Mouse (Mus musculus) heart, embryonic 11.5 days (tissue): ENCODE data around the gene Atp5l. TPM values are rescaled to one million over a fixed set of nuclear protein-coding genes. Genes with fewer than 3 reads are reported as not detected.
"Not testable (repeated sequence)": the region's sequence is repeated elsewhere in the genome, so short reads cannot be mapped to it uniquely, and the experiment has no call there.

Experiments used
- ATAC-seq: fragments of 200-750 bp; cut with Nextera tagmentation; replicated peaks from 2 replicates; pipeline ENCODE4 v1.8.0; 2017; ENCODE audit warnings: moderate library complexity; ENCODE audit not compliant: insufficient number of reproducible peaks, low FRiP score, low TSS enrichment
- H3K27ac ChIP-seq: fragments of 300-500 bp; sonication (generic); 2 replicates; pipeline ENCODE4 v1.5.1; 2014; ENCODE audit warnings: mild to moderate bottlenecking, low read depth, low read length
- H3K27me3 ChIP-seq: fragments of 300-500 bp; sonication (generic); 2 replicates; pipeline ENCODE4 v1.6.1; 2014; ENCODE audit warnings: mild to moderate bottlenecking, low read length, mixed read lengths; ENCODE audit not compliant: control insufficient read depth, insufficient read depth
- H3K36me3 ChIP-seq: fragments of 300-500 bp; sonication (generic); 2 replicates; pipeline ENCODE4 v1.6.1; 2014; ENCODE audit warnings: mild to moderate bottlenecking, low read length, moderate library complexity, mixed read lengths; ENCODE audit not compliant: control insufficient read depth, insufficient read depth
- H3K4me1 ChIP-seq: fragments of 300-500 bp; sonication (generic); 2 replicates; pipeline ENCODE4 v1.6.1; 2014; ENCODE audit warnings: low read length; ENCODE audit not compliant: control insufficient read depth, insufficient read depth
- H3K4me2 ChIP-seq: fragments of 300-500 bp; sonication (generic); 2 replicates; pipeline ENCODE4 v1.6.1; 2014; ENCODE audit warnings: mild to moderate bottlenecking, moderate library complexity
- H3K4me3 ChIP-seq: fragments of 300-500 bp; sonication (generic); 2 replicates; pipeline ENCODE4 v1.5.1; 2014; ENCODE audit warnings: low read depth, low read length
- H3K9ac ChIP-seq: fragments of 300-500 bp; sonication (generic); 2 replicates; pipeline ENCODE4 v1.6.1; 2014; ENCODE audit warnings: mild to moderate bottlenecking, low read depth, low read length, moderate library complexity
- H3K9me3 ChIP-seq: fragments of 300-500 bp; sonication (generic); replicated peaks from 2 replicates; pipeline ENCODE4 v1.6.1; 2016; ENCODE audit warnings: low read length; ENCODE audit not compliant: control insufficient read depth
- WGBS: fragments of 180-500 bp; shearing (Covaris S2); extraction: QIAGEN DNeasy Blood & Tissue Kit; methylation state at CpG from one replicate; pipeline ENCODE4 v1.1.7; 2014; ENCODE audit not compliant: insufficient replicate concordance; 5-methylcytosine and 5-hydroxymethylcytosine counted together
- polyA plus RNA-seq: library from polyadenylated mRNA; unstranded; fragments of >200 nt; fragmentation: Nextera tagmentation; extraction: Ambion mirVana; gene quantifications from 2 replicates; pipeline ENCODE4 v1.2.1, GENCODE M21; 2014

Atp5l gene
- polyA plus RNA-seq = 943 and 1,030 TPM in 2 replicates

DNA sequence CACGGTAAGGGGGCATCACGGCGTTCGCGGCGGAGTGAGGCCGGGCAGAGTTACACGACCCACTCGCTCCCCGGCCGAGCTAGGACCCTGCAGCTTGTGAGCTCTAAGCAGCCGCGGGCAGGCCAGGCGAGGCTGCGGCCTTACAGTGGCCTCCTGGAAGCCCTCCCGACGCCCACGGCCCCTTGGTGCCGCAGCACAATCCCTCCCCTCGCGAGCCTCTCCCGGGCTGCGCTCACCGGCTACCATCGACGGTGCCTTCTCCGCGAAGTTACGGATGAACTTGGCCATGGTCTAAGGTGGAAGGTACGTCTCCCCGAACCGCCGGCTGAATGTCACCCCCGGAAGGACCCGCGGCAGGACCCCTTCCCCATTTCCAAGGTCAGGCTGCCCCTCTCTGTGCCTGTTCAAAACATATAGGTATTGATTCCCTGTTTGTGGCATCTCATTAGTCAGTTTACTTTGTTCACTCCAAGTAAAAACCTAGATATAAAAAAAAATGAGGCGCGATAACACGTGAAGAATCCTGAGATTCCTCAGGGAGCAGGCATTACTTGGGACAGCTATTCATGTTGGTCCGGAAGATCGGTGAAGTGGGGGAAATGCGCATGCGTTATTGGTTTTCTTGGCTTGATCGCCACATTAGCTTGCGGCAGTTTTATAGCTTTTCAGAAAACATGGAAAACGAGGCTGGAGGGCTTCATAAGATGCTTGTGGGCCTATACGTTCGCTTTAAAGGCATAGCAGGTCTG is at the start of gene Atp5l:
TSS of gene Atp5l (minus strand) at position 369 of the 749 bp plus-strand sequence.
- no peaks in the 10 kb centered on the region for H3K27me3 ChIP-seq
- ATAC-seq = peak; percentile 80
- under 1% methylated on average over 48 of the region's 48 CpGs for WGBS
- H3K9ac ChIP-seq = peak within 1 kb of the TSS; percentile 99
- peak within 1 kb of the TSS; percentile 97 for H3K4me3 ChIP-seq
- peak within 1 kb of the TSS; percentile 65 for H3K4me2 ChIP-seq
- H3K9me3 ChIP-seq = no peaks in the 10 kb centered on the region
- H3K36me3 ChIP-seq = no peaks in the 10 kb centered on the region
- peak within 1 kb of the TSS; percentile 90 for H3K27ac ChIP-seq
- peaks cover 8% of the 10 kb centered on the region for H3K4me1 ChIP-seq

DNA sequence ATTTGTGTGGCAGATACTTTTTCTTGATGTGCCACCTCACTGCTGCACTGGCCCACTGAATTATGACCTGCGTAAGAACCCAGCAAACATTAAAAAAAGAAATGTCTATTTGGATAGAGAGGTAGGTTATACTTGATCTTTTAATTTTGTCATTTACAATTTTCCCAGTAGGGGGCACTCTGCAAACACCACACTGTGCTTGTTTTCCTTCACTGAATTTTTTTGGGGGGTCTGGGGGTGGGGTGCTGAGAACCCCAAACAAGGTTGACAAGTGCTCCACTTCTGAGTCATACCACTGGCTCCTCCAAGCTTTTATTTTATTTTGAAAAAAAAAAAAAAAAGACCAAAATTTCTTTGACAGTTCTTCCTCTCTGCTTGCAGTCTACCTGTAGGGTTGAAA is 48.9 kb upstream of the Atp5l start:
- H3K27ac ChIP-seq = no peak overlapping the region
- ATAC-seq = no peak
- WGBS = 55% methylated on average over 1 of the region's 1 CpGs
- no peak overlapping the region for H3K4me2 ChIP-seq
- H3K36me3 ChIP-seq = no peaks in the 10 kb centered on the region
- no peak overlapping the region for H3K9ac ChIP-seq
- peaks cover 8% of the 10 kb centered on the region for H3K27me3 ChIP-seq
- no peaks in the 10 kb centered on the region for H3K9me3 ChIP-seq
- H3K4me1 ChIP-seq = peaks cover 2% of the 10 kb centered on the region; the same call in 1 of the 2 replicates
- H3K4me3 ChIP-seq = no peak overlapping the region

DNA sequence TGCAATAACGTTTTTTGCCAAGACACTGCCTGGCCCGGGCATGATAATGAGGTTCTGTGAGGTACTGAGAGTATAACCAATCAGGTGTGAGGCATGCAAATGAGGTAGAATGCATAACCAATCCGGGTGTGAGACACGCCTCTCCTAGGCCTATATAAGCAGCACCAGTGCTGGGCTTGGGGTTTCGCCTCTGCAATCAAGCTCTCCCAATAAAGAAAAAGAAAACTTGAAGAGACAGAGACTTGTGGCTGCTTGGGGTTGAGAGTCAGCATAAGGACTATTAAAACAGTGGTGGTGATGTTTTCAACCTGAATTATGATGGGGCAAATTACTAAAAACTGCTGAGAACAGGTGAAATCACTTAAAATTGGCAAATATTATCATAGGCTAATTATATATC is 47.2 kb upstream of the Atp5l start:
- H3K4me1 ChIP-seq, H3K9ac ChIP-seq, H3K9me3 ChIP-seq, H3K4me2 ChIP-seq, H3K27ac ChIP-seq, H3K36me3 ChIP-seq, H3K4me3 ChIP-seq, ATAC-seq, H3K27me3 ChIP-seq: not testable (repeated sequence)
- 79% methylated on average over 5 of the region's 5 CpGs for WGBS

DNA sequence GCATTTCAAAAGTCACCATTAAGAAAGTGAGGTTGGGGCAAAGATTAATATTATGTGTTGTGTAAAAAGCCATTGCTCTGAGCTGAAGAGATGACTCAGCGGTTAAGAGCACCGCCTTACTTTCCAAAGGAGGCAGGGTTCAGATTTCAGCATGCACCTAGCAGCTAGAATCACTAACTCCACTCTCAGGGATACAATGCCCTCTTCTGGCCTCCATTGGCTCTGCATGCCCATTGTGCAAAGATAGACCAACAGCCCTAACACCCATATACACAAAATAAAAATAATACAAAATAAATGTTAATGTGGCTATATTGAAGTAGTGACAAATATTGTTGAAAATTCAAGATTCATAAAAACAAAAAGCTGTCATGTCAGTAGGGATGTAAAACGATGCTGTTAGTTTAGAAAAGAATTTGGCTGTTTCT is 46.3 kb upstream of the Atp5l start:
- 28% methylated on average over 3 of the region's 3 CpGs for WGBS
- Histone ChIP-seq H3K9ac (no peak overlapping the region), H3K4me2 (no peak overlapping the region), H3K27ac (no peak overlapping the region), H3K9me3 (no peaks in the 10 kb centered on the region), H3K4me3 (no peak overlapping the region), H3K36me3 (no peaks in the 10 kb centered on the region), H3K4me1 (peaks cover 6% of the 10 kb centered on the region), H3K27me3 (peaks cover 3% of the 10 kb centered on the region; the same call in 1 of the 2 replicates)
- ATAC-seq = no peak

DNA sequence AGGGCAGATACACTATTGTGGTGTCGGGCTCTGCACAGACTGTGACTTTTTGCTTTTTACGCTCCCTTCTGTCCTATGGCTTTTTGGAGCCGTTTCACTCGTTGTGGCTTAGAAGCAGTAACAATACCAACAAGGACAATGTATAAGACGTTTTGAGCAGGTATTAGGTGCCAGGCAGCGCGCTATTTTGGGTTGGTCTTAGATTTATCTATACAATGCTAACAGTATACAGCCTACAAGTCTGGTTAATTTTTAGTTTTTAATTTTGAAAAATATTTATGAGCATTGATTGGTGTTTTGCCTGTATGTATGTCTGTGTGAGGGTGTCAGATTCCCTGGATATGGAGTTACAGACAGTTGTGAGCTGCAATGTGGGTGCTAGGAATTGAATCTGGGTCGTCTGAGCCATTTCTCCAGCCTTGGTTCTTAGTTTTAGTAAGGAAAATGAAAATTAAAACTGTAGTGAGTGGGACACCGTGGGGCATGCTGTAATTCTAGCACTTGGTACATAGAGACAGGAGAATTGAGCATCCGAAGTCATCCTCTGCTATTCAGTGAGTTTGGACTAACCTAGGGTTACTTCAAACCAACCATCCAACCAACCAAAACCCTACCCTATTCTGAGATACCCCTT is 45.4 kb upstream of the Atp5l start:
- 16% methylated on average over 10 of the region's 10 CpGs for WGBS
- ATAC-seq = peak; percentile 18; the same call in 1 of the 2 replicates
- Histone ChIP-seq H3K27me3 (peaks cover 3% of the 10 kb centered on the region; the same call in 1 of the 2 replicates), H3K36me3 (no peaks in the 10 kb centered on the region), H3K9ac (peak overlapping the region; percentile 72), H3K9me3 (no peaks in the 10 kb centered on the region), H3K4me2 (peak overlapping the region; percentile 94), H3K4me3 (peak overlapping the region; percentile 92), H3K27ac (0 out of 2 replicates have a peak overlapping the region, but pooled peaks have one; percentile 10), H3K4me1 (peaks cover 6% of the 10 kb centered on the region)

DNA sequence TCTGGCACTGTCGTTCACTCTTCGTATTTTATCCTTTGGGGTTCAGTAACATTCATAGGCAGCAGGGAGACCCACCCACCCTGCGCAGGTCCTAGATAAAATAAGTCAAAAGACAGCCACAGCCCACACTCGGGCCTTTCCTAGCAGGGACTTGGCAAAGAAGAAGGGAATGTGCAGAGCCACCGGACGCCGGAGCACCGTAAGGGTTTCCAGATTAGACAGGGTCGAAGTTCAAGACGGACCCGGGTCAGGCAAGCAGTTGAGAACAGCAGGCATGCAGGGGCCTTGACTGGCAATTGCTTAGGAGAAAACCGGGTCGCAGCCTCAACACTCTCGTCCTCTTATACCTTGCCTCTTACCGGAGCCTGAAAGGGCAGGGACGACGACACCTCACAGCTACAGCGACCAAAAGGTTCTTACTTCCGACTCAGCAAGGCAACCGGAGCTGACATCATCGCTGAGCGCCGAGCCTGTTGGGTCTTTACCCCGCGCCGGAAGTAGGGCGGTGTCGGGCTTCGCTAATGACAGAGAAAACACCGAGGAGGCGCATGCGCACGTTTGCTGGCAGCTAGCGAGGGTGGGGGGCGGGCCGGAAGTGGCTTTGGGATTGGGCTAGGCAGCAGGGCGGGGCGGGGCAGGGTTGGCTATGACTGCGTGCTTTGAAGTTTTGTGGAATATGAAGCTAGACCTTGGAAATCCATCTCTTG is 44.7 kb upstream of the Atp5l start, which contains the start of gene Ube4a:
TSS of gene Ube4a (minus strand) at position 475 of the 707 bp plus-strand sequence.
- under 1% methylated on average over 39 of the region's 39 CpGs for WGBS
- no peaks in the 10 kb centered on the region for H3K36me3 ChIP-seq
- H3K27me3 ChIP-seq = peaks cover under 1% of the 10 kb centered on the region; the same call in 1 of the 2 replicates
- peak within 1 kb of the TSS; percentile 92 for H3K4me3 ChIP-seq
- peak within 1 kb of the TSS; percentile 54; the same call in 1 of the 2 replicates for H3K27ac ChIP-seq
- no peaks in the 10 kb centered on the region for H3K9me3 ChIP-seq
- peak; percentile 92 for ATAC-seq
- H3K9ac ChIP-seq = peak within 1 kb of the TSS; percentile 88
- peaks cover 6% of the 10 kb centered on the region for H3K4me1 ChIP-seq
- H3K4me2 ChIP-seq = peak within 1 kb of the TSS; percentile 94

DNA sequence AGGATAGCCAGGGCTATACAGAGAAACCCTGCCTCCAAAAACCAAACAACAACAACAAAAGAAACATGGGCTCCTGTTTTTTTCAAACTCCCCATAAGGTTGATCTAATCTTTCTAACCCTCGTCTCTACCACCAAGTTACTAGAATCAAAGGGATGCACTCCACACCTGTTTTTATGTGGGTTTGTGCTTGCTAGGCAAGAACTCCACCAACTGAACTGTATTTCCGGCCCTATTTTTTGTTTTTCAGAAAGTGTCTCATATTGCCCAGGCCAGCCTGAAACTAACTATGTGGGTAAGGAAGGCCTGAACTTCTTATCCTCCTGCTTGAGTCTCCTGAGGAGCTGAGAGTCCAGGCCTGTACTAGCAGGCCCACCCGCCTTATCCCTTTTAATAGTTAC is 33.9 kb upstream of the Atp5l start:
- Histone ChIP-seq H3K27ac (no peak overlapping the region), H3K9me3 (no peaks in the 10 kb centered on the region)
- no peak for ATAC-seq

DNA sequence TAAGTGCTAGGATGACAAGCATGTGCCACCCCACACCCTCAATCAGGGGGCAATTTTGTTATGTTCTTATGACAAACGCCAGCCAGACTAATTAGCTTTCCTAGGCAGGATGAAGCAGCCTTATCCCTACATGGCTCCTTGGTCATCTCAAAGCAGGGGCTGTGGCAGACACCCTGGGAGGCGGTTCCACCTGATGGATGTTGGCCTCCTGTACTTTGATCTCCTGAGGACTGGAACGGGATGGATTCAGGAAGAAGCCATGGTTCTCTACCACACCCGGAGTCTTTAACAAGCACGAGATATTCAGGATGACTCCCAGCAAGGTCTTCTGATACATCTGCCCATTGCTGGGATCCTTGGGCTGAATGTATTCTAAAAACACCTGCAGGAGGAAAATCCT is 27.3 kb upstream of the Atp5l start:
- Histone ChIP-seq H3K4me3 (no peak overlapping the region), H3K9me3 (no peaks in the 10 kb centered on the region), H3K27me3 (no peaks in the 10 kb centered on the region), H3K4me2 (no peak overlapping the region), H3K36me3 (peaks cover 27% of the 10 kb centered on the region), H3K9ac (no peak overlapping the region), H3K4me1 (no peaks in the 10 kb centered on the region), H3K27ac (no peak overlapping the region)
- ATAC-seq = no peak
- 85% methylated on average over 5 of the region's 5 CpGs for WGBS

More for the DNA sequence above, 33.9 kb upstream of the Atp5l start:
- no peak overlapping the region for H3K9ac ChIP-seq
- WGBS = 85% methylated on average over 3 of the region's 3 CpGs
- H3K4me1 ChIP-seq = no peaks in the 10 kb centered on the region
- no peak overlapping the region for H3K4me3 ChIP-seq
- no peak overlapping the region for H3K4me2 ChIP-seq
- H3K27me3 ChIP-seq = no peaks in the 10 kb centered on the region
- H3K36me3 ChIP-seq = peaks cover 19% of the 10 kb centered on the region
